Mouse (Mus musculus): ENCODE results near the gene 1110017D15Rik. TPM values are rescaled to one million over a fixed set of nuclear protein-coding genes. Genes with fewer than 3 reads are reported as not detected.

Gene 1110017D15Rik
- polyA plus RNA-seq, 2 experiments = 0.44 to 0.78 TPM

GRCm38 (mm10) chr4:41460690-41461089 is 56.4 kb downstream of the 1110017D15Rik start:
- Histone ChIP-seq H3K27me3 (ENCODE audit: control insufficient read depth, insufficient read depth, low read length) (no peaks in the 10 kb centered on the region), H3K4me3 (replicated peaks; ENCODE audit: low read length) (no peak overlapping the region), H3K36me3 (ENCODE audit: control insufficient read depth, insufficient read depth, low read length) (no peaks in the 10 kb centered on the region), H3K9me3 (ENCODE audit: control insufficient read depth, low read length) (no peaks in the 10 kb centered on the region), H3K27ac (replicated peaks; ENCODE audit: low read depth, low read length) (no peak overlapping the region), H3K4me1 (ENCODE audit: control insufficient read depth, insufficient read depth, low read length) (peaks cover 8% of the 10 kb centered on the region; the same call in 1 of the 2 replicates), H3K9ac (ENCODE audit: low read depth, low read length, severe bottlenecking) (no peak overlapping the region), H3K4me2 (replicated peaks; ENCODE audit: low read depth, low read length, severe bottlenecking) (no peak overlapping the region)
- no peak for TF ChIP-seq POLR2A (IDR thresholded peaks at IDR 0.05; ENCODE audit: borderline replicate concordance, extremely low read depth, insufficient read depth, insufficient read length)
- DNase-seq (ENCODE audit: low spot score) = no peak
- WGBS = 100% methylated on average over 1 of the region's 1 CpGs
- ATAC-seq (ENCODE audit: low FRiP score, low read depth) = no peak

Other genes with a start within 250 kb of the 1110017D15Rik start
- gene Ubap2, start 242.2 kb downstream of the 1110017D15Rik start, polyA plus RNA-seq (2012; rRNA removed) = 71.3 and 99.1 TPM in 2 replicates
- 57.5 and 61.2 TPM in 2 replicates for gene Ubap2, start 242.2 kb downstream of the 1110017D15Rik start, polyA plus RNA-seq (2014; fragmentation: Nextera tagmentation; extraction: Ambion mirVana)
- gene Dcaf12, start 202.4 kb downstream of the 1110017D15Rik start, polyA plus RNA-seq (2012; rRNA removed) = 35.4 and 41.0 TPM in 2 replicates
- 42.4 and 43.4 TPM in 2 replicates for gene Dcaf12, start 202.4 kb downstream of the 1110017D15Rik start, polyA plus RNA-seq (2014; fragmentation: Nextera tagmentation; extraction: Ambion mirVana)
- gene Ubap1, start 168.3 kb downstream of the 1110017D15Rik start, polyA plus RNA-seq (2012; rRNA removed) = 34.9 and 48.3 TPM in 2 replicates
- gene Ubap1, start 168.3 kb downstream of the 1110017D15Rik start, polyA plus RNA-seq (2014; fragmentation: Nextera tagmentation; extraction: Ambion mirVana) = 48.9 and 51.4 TPM in 2 replicates
- 7.0 and 7.2 TPM in 2 replicates for gene Kif24, start 52.4 kb downstream of the 1110017D15Rik start, polyA plus RNA-seq (2012; rRNA removed)
- 4.3 and 4.6 TPM in 2 replicates for gene Kif24, start 52.4 kb downstream of the 1110017D15Rik start, polyA plus RNA-seq (2014; fragmentation: Nextera tagmentation; extraction: Ambion mirVana)
- gene Nudt2, start 52.2 kb downstream of the 1110017D15Rik start, polyA plus RNA-seq (2012; rRNA removed) = 19.1 and 32.6 TPM in 2 replicates
- 47.7 and 52.8 TPM in 2 replicates for gene Nudt2, start 52.2 kb downstream of the 1110017D15Rik start, polyA plus RNA-seq (2014; fragmentation: Nextera tagmentation; extraction: Ambion mirVana)
- gene AI464131, start 14.3 kb downstream of the 1110017D15Rik start, polyA plus RNA-seq (2012; rRNA removed) = 5.4 and 5.5 TPM in 2 replicates
- 4.7 and 5.9 TPM in 2 replicates for gene AI464131, start 14.3 kb downstream of the 1110017D15Rik start, polyA plus RNA-seq (2014; fragmentation: Nextera tagmentation; extraction: Ambion mirVana)
- 13.7 and 19.5 TPM in 2 replicates for gene Fam219a, start 52.2 kb upstream of the 1110017D15Rik start, polyA plus RNA-seq (2012; rRNA removed)
- 2.4 and 2.6 TPM in 2 replicates for gene Fam219a, start 52.2 kb upstream of the 1110017D15Rik start, polyA plus RNA-seq (2014; fragmentation: Nextera tagmentation; extraction: Ambion mirVana)
- 0.78 and 0.99 TPM in 2 replicates for gene Dnaic1, start 52.4 kb upstream of the 1110017D15Rik start, polyA plus RNA-seq (2012; rRNA removed)
- 0.67 TPM in 1 of 2 replicates, not detected in the other for gene Dnaic1, start 52.4 kb upstream of the 1110017D15Rik start, polyA plus RNA-seq (2014; fragmentation: Nextera tagmentation; extraction: Ambion mirVana)
- 15.6 and 22.3 TPM in 2 replicates for gene Enho, start 123.0 kb upstream of the 1110017D15Rik start, polyA plus RNA-seq (2012; rRNA removed)
- gene Enho, start 123.0 kb upstream of the 1110017D15Rik start, polyA plus RNA-seq (2014; fragmentation: Nextera tagmentation; extraction: Ambion mirVana) = 12.5 and 13.1 TPM in 2 replicates
- 34.2 and 43.6 TPM in 2 replicates for gene Cntfr, start 179.8 kb upstream of the 1110017D15Rik start, polyA plus RNA-seq (2012; rRNA removed)
- 5.3 and 5.4 TPM in 2 replicates for gene Cntfr, start 179.8 kb upstream of the 1110017D15Rik start, polyA plus RNA-seq (2014; fragmentation: Nextera tagmentation; extraction: Ambion mirVana)
- gene Il11ra1, start 182.7 kb upstream of the 1110017D15Rik start, polyA plus RNA-seq (2012; rRNA removed) = 247 and 316 TPM in 2 replicates
- gene Il11ra1, start 182.7 kb upstream of the 1110017D15Rik start, polyA plus RNA-seq (2014; fragmentation: Nextera tagmentation; extraction: Ambion mirVana) = 384 and 431 TPM in 2 replicates
- gene Rpp25l, start 196.2 kb upstream of the 1110017D15Rik start, polyA plus RNA-seq (2012; rRNA removed) = 59.3 and 67.5 TPM in 2 replicates
- 69.8 and 76.2 TPM in 2 replicates for gene Rpp25l, start 196.2 kb upstream of the 1110017D15Rik start, polyA plus RNA-seq (2014; fragmentation: Nextera tagmentation; extraction: Ambion mirVana)
- gene Dctn3, start 205.8 kb upstream of the 1110017D15Rik start, polyA plus RNA-seq (2012; rRNA removed) = 64.2 and 70.1 TPM in 2 replicates
- gene Dctn3, start 205.8 kb upstream of the 1110017D15Rik start, polyA plus RNA-seq (2014; fragmentation: Nextera tagmentation; extraction: Ambion mirVana) = 99.1 and 101 TPM in 2 replicates
- gene Arid3c, start 213.8 kb upstream of the 1110017D15Rik start, polyA plus RNA-seq (2012; rRNA removed) = 0.09 and 0.20 TPM in 2 replicates
- gene Arid3c, start 213.8 kb upstream of the 1110017D15Rik start, polyA plus RNA-seq (2014; fragmentation: Nextera tagmentation; extraction: Ambion mirVana) = 0.29 TPM in 1 of 2 replicates, not detected in the other
- 83.3 and 119 TPM in 2 replicates for gene Galt, start 237.9 kb upstream of the 1110017D15Rik start, polyA plus RNA-seq (2012; rRNA removed)
- gene Galt, start 237.9 kb upstream of the 1110017D15Rik start, polyA plus RNA-seq (2014; fragmentation: Nextera tagmentation; extraction: Ambion mirVana) = 39.5 and 43.6 TPM in 2 replicates
- gene Sigmar1, start 238.8 kb upstream of the 1110017D15Rik start, polyA plus RNA-seq (2012; rRNA removed) = 79.2 and 91.4 TPM in 2 replicates
- gene Sigmar1, start 238.8 kb upstream of the 1110017D15Rik start, polyA plus RNA-seq (2014; fragmentation: Nextera tagmentation; extraction: Ambion mirVana) = 85.3 and 88.9 TPM in 2 replicates

All from limb, embryonic 14.5 days (tissue).